Comparison of ENCODE assay signal across 16 mouse cellular contexts in the genomic region with DNA sequence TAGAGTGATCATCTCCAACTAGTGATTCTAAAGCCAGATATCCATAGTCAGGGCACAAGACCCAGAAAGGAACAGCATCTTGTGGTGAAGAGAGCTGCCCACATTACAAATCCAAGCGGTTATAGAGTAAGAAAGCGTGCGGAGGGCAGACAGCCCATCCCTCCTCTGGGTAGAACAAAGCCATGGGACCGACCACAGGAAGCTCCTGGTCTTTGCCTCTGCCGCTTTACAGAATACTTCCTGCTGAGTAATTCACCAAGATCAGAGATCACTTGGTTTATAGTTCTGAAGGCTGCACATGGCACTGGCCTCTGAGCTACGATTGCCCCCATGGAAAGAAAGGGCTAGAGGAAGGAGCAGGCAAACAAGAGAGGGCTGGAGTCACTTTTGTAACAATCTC. TPM values are rescaled to one million over a fixed set of nuclear protein-coding genes. Genes with fewer than 3 reads are reported as not detected.
A peak's percentile ranks its signal among the peaks of the same experiment; 100 is the strongest.
DNase-seq lines count a peak whose midpoint lies in the region; ATAC-seq and TF ChIP-seq lines count a peak whose summit lies in the region.
"Had no signal": no experiment of that assay in that cellular context is flagged by ENCODE, and none has a peak within 500 bp of the region (broad histone marks: within the 10 kb centered on the region; RNA-seq: fewer than 3 reads in every experiment).

No protein-coding gene starts in this region.

- no peak for TF ChIP-seq POLR2A in liver, adult 2 months (IDR thresholded peaks at IDR 0.05; ENCODE audit: extremely low read depth, insufficient read depth, low read length)

- no peak for TF ChIP-seq CTCF in liver, adult 2 months (IDR thresholded peaks at IDR 0.05; ENCODE audit: low read depth, low read length)

- no peaks in the 10 kb centered on the region for H3K79me2 ChIP-seq in liver, adult 2 months (ENCODE audit: control insufficient read depth, insufficient read depth, low read length)
- peaks cover 82% of the 10 kb centered on the region for H3K79me2 ChIP-seq in macrophage (ENCODE audit: inconsistent target)

- DNase-seq in liver, adult 2 months (ENCODE audit: extremely low read depth, low read depth, low spot score), result no peak
- peak; percentile 52 for DNase-seq in thymus, postnatal 14 days
- no peak for DNase-seq in cerebellum, postnatal 36 days
- no peak for DNase-seq in right cerebral cortex, postnatal 14 days
- DNase-seq in right cerebral cortex, postnatal 4 days, result no peak
- DNase-seq: cerebellum, postnatal 10 days; gastrocnemius, postnatal 10 days had no signal

- no peak for ATAC-seq in liver, embryonic 12.5 days
- ATAC-seq in activated CD4-positive, CD25-positive, alpha-beta regulatory T cell, adult 4 months, result peak; percentile 34
- ATAC-seq: forebrain, embryonic 13.5 days; midbrain, embryonic 13.5 days had no signal

- H3K4me1 ChIP-seq in liver, adult 2 months (ENCODE audit: control insufficient read depth, insufficient read depth, low read length), result no peaks in the 10 kb centered on the region
- peaks cover 17% of the 10 kb centered on the region for H3K4me1 ChIP-seq in liver, embryonic 12.5 days
- H3K4me1 ChIP-seq: forebrain, embryonic 13.5 days had no signal

- no peak overlapping the region for H3K4me3 ChIP-seq in liver, adult 2 months (ENCODE audit: insufficient read depth, low read depth, low read length)
- H3K4me3 ChIP-seq in liver, embryonic 12.5 days, result no peak overlapping the region
- no peak overlapping the region for H3K4me3 ChIP-seq in macrophage (ENCODE audit: inconsistent target)
- H3K4me3 ChIP-seq: embryonic facial prominence, embryonic 13.5 days; forebrain, embryonic 13.5 days; hindbrain, embryonic 10.5 days; midbrain, embryonic 13.5 days had no signal

- H3K4me2 ChIP-seq in liver, embryonic 12.5 days, result no peak overlapping the region
- H3K4me2 ChIP-seq: embryonic facial prominence, embryonic 13.5 days; forebrain, embryonic 13.5 days; heart, embryonic 11.5 days; midbrain, embryonic 13.5 days had no signal

- no peaks in the 10 kb centered on the region for H3K36me3 ChIP-seq in liver, adult 2 months (ENCODE audit: control insufficient read depth, insufficient read depth, low read length)
- H3K36me3 ChIP-seq in liver, embryonic 12.5 days, result no peaks in the 10 kb centered on the region
- peaks cover 17% of the 10 kb centered on the region; the same call in 1 of the 2 replicates for H3K36me3 ChIP-seq in macrophage (ENCODE audit: inconsistent target)
- H3K36me3 ChIP-seq: embryonic facial prominence, embryonic 13.5 days; hindbrain, embryonic 10.5 days; midbrain, embryonic 13.5 days had no signal

- H3K9ac ChIP-seq in liver, adult 2 months (ENCODE audit: low read depth, low read length), result no peak overlapping the region
- H3K9ac ChIP-seq in liver, embryonic 12.5 days, result no peak overlapping the region
- H3K9ac ChIP-seq: embryonic facial prominence, embryonic 13.5 days; forebrain, embryonic 13.5 days; liver, embryonic 14.5 days; midbrain, embryonic 13.5 days had no signal

- WGBS in liver, adult 2 months, result 73% methylated on average over 6 of the region's 6 CpGs
- WGBS in liver, embryonic 12.5 days (ENCODE audit: insufficient replicate concordance), result 29% methylated on average over 6 of the region's 6 CpGs
- WGBS in macrophage (ENCODE audit: missing documents), result 3% methylated on average over 6 of the region's 6 CpGs

- H3K27ac ChIP-seq in liver, adult 2 months (replicated peaks; ENCODE audit: insufficient read depth, low read depth, low read length), result peak overlapping the region; percentile 27; the same call in 1 of the 2 replicates
- no peak overlapping the region for H3K27ac ChIP-seq in liver, embryonic 12.5 days
- H3K27ac ChIP-seq in macrophage, result peak overlapping the region; percentile 84
- H3K27ac ChIP-seq: embryonic facial prominence, embryonic 13.5 days; forebrain, embryonic 13.5 days; hindbrain, embryonic 10.5 days; liver, embryonic 14.5 days; midbrain, embryonic 13.5 days had no signal

- no peaks in the 10 kb centered on the region for H3K27me3 ChIP-seq in liver, adult 2 months (ENCODE audit: control insufficient read depth, insufficient read depth, low read length)
- H3K27me3 ChIP-seq in liver, embryonic 12.5 days (replicated peaks), result 0 out of 2 replicates have a peak, but pooled peaks cover under 1% of the 10 kb centered on the region
- H3K27me3 ChIP-seq: embryonic facial prominence, embryonic 13.5 days; forebrain, embryonic 13.5 days; midbrain, embryonic 13.5 days had no signal

- H3K9me3 ChIP-seq in liver, embryonic 12.5 days (replicated peaks), result no peaks in the 10 kb centered on the region
- H3K9me3 ChIP-seq: embryonic facial prominence, embryonic 13.5 days; forebrain, embryonic 13.5 days; hindbrain, embryonic 10.5 days; midbrain, embryonic 13.5 days had no signal

RNA-seq across cellular contexts. Expression of a gene that starts 30.6 kb away (rescaled TPM):
- 1.5 and 1.6 TPM in 2 replicates for total RNA-seq in liver, adult 2 months (2014; rRNA removed)
- 0.16 and 0.40 TPM in 2 replicates for polyA plus RNA-seq in liver, adult 2 months (2012; rRNA removed)
- 5.2 and 5.4 TPM in 2 replicates for polyA plus RNA-seq in liver, embryonic 12.5 days (2016; fragmentation: Nextera tagmentation; extraction: Ambion mirVana)
- 10 to 100 TPM; 76.6 to 80.0 TPM for polyA plus RNA-seq in activated CD4-positive, CD25-positive, alpha-beta regulatory T cell, adult 4 months (2017; shearing (Covaris generic))
- 100 to 1,000 TPM in 17 of 26 experiments, 10 to 100 TPM in 9; 16.9 to 236 (median 130) TPM for total RNA-seq in macrophage (2018; cell fraction: chromatin; rRNA removed)
- 100 to 1,000 TPM in 2 of 26 experiments, 10 to 100 TPM in 24; 20.6 to 107 (median 78.6) TPM for total RNA-seq in macrophage (2018; cell fraction: cytosol; rRNA removed)
- 100 to 1,000 TPM in 15 of 26 experiments, 10 to 100 TPM in 11; 20.6 to 179 (median 118) TPM for total RNA-seq in macrophage (2018; cell fraction: nucleus; rRNA removed)
- 57.1 to 128 TPM (median 92.0 TPM) in 3 replicates for polyA plus RNA-seq in macrophage (2018)
